Mouse (Mus musculus) ES-Bruce4 (cell line): Measurements from ENCODE around the gene Trim39.

Experiments
- CTCF ChIP-seq: IDR thresholded peaks from one replicate; pipeline ENCODE4 v1.8.1; 2011; ENCODE audit warnings: low read depth, low read length
- POLR2A ChIP-seq: IDR thresholded peaks from one replicate; pipeline ENCODE4 v1.8.1; 2011; ENCODE audit warnings: low read length; ENCODE audit not compliant: insufficient read depth

GRCm38 (mm10) chr17:36240637-36241213 lies 31.3 kb downstream of the Trim39 start:
- TF ChIP-seq CTCF (no peak), POLR2A (no peak)
